Mouse (Mus musculus): ENCODE measurements around the gene Gins2. TPM values are rescaled to one million over a fixed set of nuclear protein-coding genes. Genes with fewer than 3 reads are reported as not detected.

Gene Gins2
- 111 and 113 TPM in 2 replicates for polyA plus RNA-seq (2016; fragmentation: Nextera tagmentation; extraction: Ambion mirVana)

DNA sequence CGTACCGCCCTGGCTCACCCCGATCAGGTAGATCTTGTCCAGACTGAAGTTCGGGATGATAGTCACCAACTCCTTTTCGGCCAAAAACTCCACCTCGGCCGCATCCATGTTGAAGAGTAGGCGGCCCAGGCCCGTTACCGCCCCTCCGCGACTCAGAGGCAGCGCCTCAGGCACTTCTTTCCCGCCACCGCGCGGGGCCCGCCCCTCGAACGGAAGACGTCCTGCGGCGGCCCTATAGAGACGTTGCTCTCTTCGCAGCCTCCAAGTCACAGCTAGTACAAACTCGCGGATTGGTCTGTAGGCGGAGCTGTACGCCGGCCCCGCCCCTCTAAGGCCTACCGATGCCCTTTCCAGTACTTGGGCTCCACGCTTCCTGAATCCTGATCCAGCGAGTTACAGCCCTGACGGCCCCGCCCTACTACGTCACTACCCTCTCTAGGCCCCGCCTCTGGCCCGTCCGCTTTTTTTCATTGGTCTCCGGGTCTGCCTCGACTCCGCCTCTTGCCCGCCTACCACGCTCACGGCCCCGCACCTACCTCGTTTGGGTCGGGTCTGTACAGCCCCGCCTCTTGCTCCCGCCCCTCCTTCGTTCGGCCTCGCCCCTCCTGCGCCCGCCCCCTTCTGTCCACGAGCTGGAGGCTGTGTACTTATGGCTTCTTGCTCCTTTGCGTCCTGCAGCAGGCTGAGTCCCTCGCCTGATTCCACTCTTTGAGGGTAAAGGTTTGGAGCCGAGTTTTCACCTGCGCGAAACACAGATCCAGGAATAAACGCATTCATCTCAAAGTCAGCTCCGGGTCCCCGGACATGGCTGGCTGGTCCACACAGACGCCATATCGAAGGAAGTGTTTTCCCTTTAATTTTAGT, at the start of gene Gins2:
Gene Gins2, minus strand, starts transcription at position 397 of the 864 bp plus-strand sequence.
- H3K27me3 ChIP-seq = no peaks in the 10 kb centered on the region
- peaks cover 18% of the 10 kb centered on the region; the same call in 1 of the 2 replicates for H3K4me1 ChIP-seq (replicated peaks)
- peak within 1 kb of the TSS; percentile 81 for H3K9ac ChIP-seq (replicated peaks)
- under 1% methylated on average over 67 of the region's 67 CpGs for WGBS
- peaks cover 29% of the 10 kb centered on the region for H3K36me3 ChIP-seq
- ATAC-seq (ENCODE audit: insufficient number of reproducible peaks, insufficient read depth, low FRiP score, low TSS enrichment, low read depth) = peak; percentile 99
- H3K4me2 ChIP-seq = peak within 1 kb of the TSS; percentile 90
- H3K27ac ChIP-seq = peak within 1 kb of the TSS; percentile 85
- peak within 1 kb of the TSS; percentile 83 for H3K4me3 ChIP-seq (replicated peaks)
- no peaks in the 10 kb centered on the region for H3K9me3 ChIP-seq

DNA sequence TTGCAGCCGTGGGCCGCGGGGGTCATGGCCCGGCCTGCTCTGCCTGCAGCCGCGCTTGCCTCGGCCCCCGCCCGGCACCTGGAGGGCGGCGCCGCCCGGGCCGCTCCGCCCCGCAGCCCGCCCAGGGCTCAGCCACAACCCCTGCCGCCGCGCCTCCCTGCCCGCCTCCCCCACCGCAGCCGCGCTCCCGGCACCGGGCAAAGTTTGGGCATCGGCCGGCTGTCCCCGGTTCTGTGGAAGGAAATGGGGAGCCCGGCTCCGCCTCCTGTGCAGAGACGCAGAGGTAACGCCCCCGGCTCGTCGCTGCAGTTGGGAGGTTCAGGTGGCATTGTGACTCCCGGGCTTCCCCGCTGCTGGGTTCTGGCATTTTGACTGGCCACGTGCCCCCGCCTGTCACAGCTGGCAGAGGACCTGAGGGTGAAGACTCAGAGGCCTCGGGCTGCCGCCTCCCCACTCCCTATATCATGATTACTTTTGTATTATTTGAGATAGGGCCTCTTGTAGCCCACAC, 45.3 kb upstream of the Gins2 start:
- peaks cover 26% of the 10 kb centered on the region for H3K4me1 ChIP-seq (replicated peaks)
- H3K4me2 ChIP-seq = peak overlapping the region; percentile 99
- peak overlapping the region; percentile 80 for H3K9ac ChIP-seq (replicated peaks)
- 2% methylated on average over 40 of the region's 42 CpGs for WGBS
- H3K27me3 ChIP-seq = peaks cover 38% of the 10 kb centered on the region
- H3K9me3 ChIP-seq = peaks cover 7% of the 10 kb centered on the region
- no peak overlapping the region for H3K27ac ChIP-seq
- no peaks in the 10 kb centered on the region; the same call in 1 of the 2 replicates for H3K36me3 ChIP-seq
- no peak; the same call in 1 of the 2 replicates for ATAC-seq (ENCODE audit: insufficient number of reproducible peaks, insufficient read depth, low FRiP score, low TSS enrichment, low read depth)
- H3K4me3 ChIP-seq (replicated peaks) = peak overlapping the region; percentile 74

- Histone ChIP-seq H3K4me1 (replicated peaks) (peaks cover 26% of the 10 kb centered on the region), H3K9me3 (peaks cover 7% of the 10 kb centered on the region), H3K27ac (no peak overlapping the region), H3K4me3 (replicated peaks) (peak overlapping the region; percentile 74), H3K4me2 (peak overlapping the region; percentile 99), H3K27me3 (peaks cover 38% of the 10 kb centered on the region), H3K9ac (replicated peaks) (peak overlapping the region; percentile 80), H3K36me3 (no peaks in the 10 kb centered on the region; the same call in 1 of the 2 replicates)
- WGBS = under 1% methylated on average over 43 of the region's 44 CpGs
- peak; percentile 35; the same call in 1 of the 2 replicates for ATAC-seq (ENCODE audit: insufficient number of reproducible peaks, insufficient read depth, low FRiP score, low TSS enrichment, low read depth)
These were observed 44.7 kb upstream of the Gins2 start for GRCm38 (mm10) chr8:120633665-120634271.

DNA sequence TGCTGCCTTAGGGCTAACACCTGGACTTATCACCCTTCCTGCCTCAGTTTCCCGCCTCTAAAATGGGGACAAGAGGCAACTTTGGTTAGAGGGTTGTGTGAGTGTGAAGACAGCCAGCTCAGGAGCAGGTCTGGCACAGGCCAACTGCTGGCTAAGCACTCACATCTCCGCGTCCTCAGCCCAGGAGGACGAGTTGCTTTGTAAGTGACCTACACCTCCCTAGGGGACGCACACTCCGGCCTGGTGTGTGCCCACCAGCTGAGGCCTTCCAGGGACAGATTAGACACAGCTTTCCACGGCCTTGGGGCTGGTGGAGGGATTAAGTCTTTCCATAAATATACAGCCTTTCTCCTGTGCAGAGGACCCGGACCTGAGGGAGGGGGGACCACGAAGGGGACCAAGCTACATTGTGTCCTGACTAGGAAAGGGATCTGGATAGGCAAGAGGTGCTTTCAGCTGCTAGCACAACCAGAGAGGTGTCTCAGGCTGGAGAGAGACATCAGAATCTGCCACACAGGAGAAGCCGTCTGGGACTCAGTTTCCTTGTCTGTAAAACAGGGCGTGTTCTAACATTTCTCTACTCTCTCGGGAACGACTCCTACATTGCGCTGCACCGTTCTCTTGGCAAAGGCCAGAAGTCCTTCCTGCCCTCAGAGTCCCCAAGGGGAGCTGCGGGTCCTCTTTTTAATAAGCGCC, 44.0 kb upstream of the Gins2 start:
- Histone ChIP-seq H3K9ac (replicated peaks) (peak overlapping the region; percentile 80; the same call in 1 of the 2 replicates), H3K36me3 (no peaks in the 10 kb centered on the region; the same call in 1 of the 2 replicates), H3K27me3 (peaks cover 38% of the 10 kb centered on the region), H3K4me3 (replicated peaks) (peak overlapping the region; percentile 74), H3K9me3 (peaks cover 7% of the 10 kb centered on the region), H3K27ac (no peak overlapping the region), H3K4me2 (peak overlapping the region; percentile 99), H3K4me1 (replicated peaks) (peaks cover 26% of the 10 kb centered on the region)
- no peak for ATAC-seq (ENCODE audit: insufficient number of reproducible peaks, insufficient read depth, low FRiP score, low TSS enrichment, low read depth)
- WGBS = 33% methylated on average over 17 of the region's 17 CpGs

DNA sequence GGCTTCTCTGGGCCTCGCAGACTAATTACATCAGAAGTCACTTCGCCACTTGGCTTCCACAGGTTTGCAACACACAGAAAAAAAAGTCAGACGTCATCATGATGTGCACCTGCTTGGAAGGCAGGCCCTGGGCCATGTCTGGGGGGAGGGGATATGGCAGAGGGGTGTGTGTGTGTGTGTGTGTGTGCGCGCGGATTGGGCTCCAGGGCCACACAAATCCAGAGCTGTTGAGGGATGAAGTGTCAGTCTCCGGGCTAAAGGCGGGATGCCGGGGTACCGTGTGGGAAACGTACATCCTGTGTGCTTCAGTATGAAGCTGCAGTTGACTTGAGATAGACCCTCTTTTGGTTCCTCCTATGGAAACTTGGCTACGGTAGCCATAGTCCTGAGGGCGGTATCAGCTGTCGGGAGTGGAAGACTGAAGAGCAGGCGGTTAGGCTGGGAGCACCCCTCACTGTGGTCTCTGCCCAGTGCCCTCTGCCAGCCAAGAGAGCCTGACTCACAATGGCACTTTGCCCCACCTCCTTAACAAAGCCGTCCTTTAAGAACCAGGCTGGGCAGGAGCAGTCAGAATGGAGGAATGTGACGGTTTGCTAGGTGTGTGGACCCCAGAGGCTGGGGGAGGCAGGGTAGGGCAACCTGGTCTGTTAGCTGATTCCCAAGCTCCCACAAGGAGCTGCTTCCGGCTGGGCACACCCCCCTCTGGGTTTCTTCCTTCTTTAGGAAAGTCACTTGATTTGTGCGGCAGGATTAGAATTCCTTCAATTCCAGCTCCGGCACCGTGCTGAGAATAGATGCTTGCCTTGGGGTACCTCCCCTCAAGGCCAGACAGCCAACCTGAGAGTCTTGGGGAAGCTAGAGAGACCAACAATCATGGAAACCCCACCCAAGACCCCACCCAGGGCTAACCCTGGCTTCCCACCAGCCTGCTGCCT, 42.6 kb upstream of the Gins2 start:
- H3K27me3 ChIP-seq = peaks cover 38% of the 10 kb centered on the region
- H3K9ac ChIP-seq (replicated peaks) = no peak overlapping the region
- H3K27ac ChIP-seq = no peak overlapping the region
- 80% methylated on average over 21 of the region's 21 CpGs for WGBS
- H3K36me3 ChIP-seq = no peaks in the 10 kb centered on the region; the same call in 1 of the 2 replicates
- peaks cover 7% of the 10 kb centered on the region for H3K9me3 ChIP-seq
- ATAC-seq (ENCODE audit: insufficient number of reproducible peaks, insufficient read depth, low FRiP score, low TSS enrichment, low read depth) = no peak
- no peak overlapping the region for H3K4me2 ChIP-seq
- H3K4me3 ChIP-seq (replicated peaks) = no peak overlapping the region
- peaks cover 26% of the 10 kb centered on the region for H3K4me1 ChIP-seq (replicated peaks)

- Histone ChIP-seq H3K9me3 (peaks cover 7% of the 10 kb centered on the region), H3K27ac (no peak overlapping the region), H3K4me3 (replicated peaks) (no peak overlapping the region), H3K27me3 (peaks cover 38% of the 10 kb centered on the region), H3K4me1 (replicated peaks) (peaks cover 26% of the 10 kb centered on the region), H3K36me3 (no peaks in the 10 kb centered on the region; the same call in 1 of the 2 replicates), H3K9ac (replicated peaks) (no peak overlapping the region), H3K4me2 (no peak overlapping the region)
- 36% methylated on average over 6 of the region's 6 CpGs for WGBS
- no peak for ATAC-seq (ENCODE audit: insufficient number of reproducible peaks, insufficient read depth, low FRiP score, low TSS enrichment, low read depth)
These were observed 41.7 kb upstream of the Gins2 start for GRCm38 (mm10) chr8:120630848-120631247.

DNA sequence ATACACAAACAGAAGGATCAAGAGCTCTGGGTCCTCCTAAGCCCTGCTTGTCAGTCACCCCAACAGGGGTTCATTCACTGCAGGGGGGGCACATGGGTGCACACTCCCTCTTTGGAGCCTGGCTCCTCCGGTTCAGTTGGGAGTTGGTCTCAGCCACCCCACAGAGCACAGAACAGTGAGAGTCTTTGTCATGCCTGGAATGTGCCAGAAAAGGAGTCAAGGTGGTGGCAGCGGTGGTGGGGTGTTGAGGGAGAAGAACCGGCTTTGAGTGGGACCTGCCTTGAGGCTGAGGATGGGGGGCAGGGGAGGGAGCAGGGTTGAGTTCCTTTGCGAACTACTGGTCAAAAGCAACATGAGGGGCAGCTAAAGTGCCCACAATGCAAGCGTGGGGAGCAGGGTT, 40.9 kb upstream of the Gins2 start:
- Histone ChIP-seq H3K27me3 (peaks cover 33% of the 10 kb centered on the region), H3K36me3 (no peaks in the 10 kb centered on the region; the same call in 1 of the 2 replicates), H3K4me1 (replicated peaks) (peaks cover 26% of the 10 kb centered on the region), H3K27ac (no peak overlapping the region), H3K9me3 (peaks cover 7% of the 10 kb centered on the region), H3K4me2 (no peak overlapping the region), H3K9ac (replicated peaks) (no peak overlapping the region), H3K4me3 (replicated peaks) (no peak overlapping the region)
- no peak for ATAC-seq (ENCODE audit: insufficient number of reproducible peaks, insufficient read depth, low FRiP score, low TSS enrichment, low read depth)
- WGBS = 55% methylated on average over 5 of the region's 5 CpGs

GRCm38 (mm10) chr8:120627298-120627697, 38.2 kb upstream of the Gins2 start:
- ATAC-seq (ENCODE audit: insufficient number of reproducible peaks, insufficient read depth, low FRiP score, low TSS enrichment, low read depth) = no peak

DNA sequence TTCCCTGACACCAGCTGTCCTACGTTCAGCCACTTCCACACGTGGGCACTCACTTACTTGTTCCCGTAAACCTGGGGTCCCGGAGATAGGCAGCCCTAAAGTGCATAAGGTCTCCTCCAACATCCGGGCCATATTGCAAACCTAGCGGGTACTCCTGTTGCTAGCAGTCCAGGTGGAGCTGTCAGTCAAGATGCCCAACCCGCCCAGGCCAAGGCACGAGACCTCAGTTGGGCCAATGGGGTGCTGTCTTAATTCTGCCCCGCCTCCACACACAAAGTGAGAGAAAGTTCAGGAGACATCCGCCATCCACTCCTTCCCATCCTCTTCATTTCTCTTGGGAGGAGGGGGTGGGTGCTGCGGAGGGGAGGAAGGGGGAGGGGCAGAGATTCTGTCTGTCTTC, 37.4 kb upstream of the Gins2 start:
- WGBS = 57% methylated on average over 11 of the region's 11 CpGs

More at GRCm38 (mm10) chr8:120627298-120627697, 38.2 kb upstream of the Gins2 start:
- Histone ChIP-seq H3K4me1 (replicated peaks) (peaks cover 14% of the 10 kb centered on the region; the same call in 1 of the 2 replicates), H3K9me3 (peaks cover under 1% of the 10 kb centered on the region), H3K36me3 (no peaks in the 10 kb centered on the region), H3K27me3 (peaks cover 6% of the 10 kb centered on the region), H3K9ac (replicated peaks) (no peak overlapping the region), H3K4me3 (replicated peaks) (no peak overlapping the region), H3K27ac (no peak overlapping the region), H3K4me2 (no peak overlapping the region)
- 91% methylated on average over 5 of the region's 5 CpGs for whole genome bisulfite sequencing

DNA sequence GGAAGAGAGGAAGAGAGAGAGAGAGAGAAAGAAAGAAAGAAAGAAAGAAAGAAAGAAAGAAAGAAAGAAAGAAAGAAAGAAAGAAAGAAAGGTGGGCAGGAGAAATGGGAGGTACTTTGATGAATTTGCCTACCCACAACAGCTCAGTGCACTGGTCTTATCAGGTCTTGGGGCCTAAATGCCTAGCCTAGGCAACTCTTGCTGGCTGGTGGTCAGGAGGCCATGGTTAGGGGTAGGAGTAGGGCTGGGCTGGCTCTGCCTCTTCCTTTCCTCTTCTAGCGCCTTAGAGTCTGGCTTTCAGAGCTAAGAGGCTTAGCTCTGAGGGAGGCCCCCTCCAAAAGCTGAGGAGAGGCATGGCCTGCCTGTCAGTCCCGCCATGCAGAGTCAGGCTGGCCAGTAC, 34.5 kb upstream of the Gins2 start:
- Histone ChIP-seq H3K9ac (replicated peaks) (no peak overlapping the region), H3K4me2 (no peak overlapping the region), H3K4me3 (replicated peaks) (no peak overlapping the region), H3K27ac (no peak overlapping the region), H3K4me1 (replicated peaks) (0 out of 2 replicates have a peak, but pooled peaks cover 11% of the 10 kb centered on the region), H3K27me3 (no peaks in the 10 kb centered on the region; the same call in 1 of the 2 replicates), H3K36me3 (no peaks in the 10 kb centered on the region), H3K9me3 (no peaks in the 10 kb centered on the region)
- 26% methylated on average over 2 of the region's 2 CpGs for WGBS
- ATAC-seq (ENCODE audit: insufficient number of reproducible peaks, insufficient read depth, low FRiP score, low TSS enrichment, low read depth) = no peak

More for the DNA sequence above, 37.4 kb upstream of the Gins2 start:
- peaks cover 6% of the 10 kb centered on the region; the same call in 1 of the 2 replicates for H3K27me3 ChIP-seq
- no peak overlapping the region for H3K9ac ChIP-seq (replicated peaks)
- H3K27ac ChIP-seq = no peak overlapping the region
- no peaks in the 10 kb centered on the region for H3K9me3 ChIP-seq
- H3K4me3 ChIP-seq (replicated peaks) = no peak overlapping the region
- H3K4me1 ChIP-seq (replicated peaks) = peaks cover 15% of the 10 kb centered on the region; the same call in 1 of the 2 replicates
- no peaks in the 10 kb centered on the region for H3K36me3 ChIP-seq
- no peak for ATAC-seq (ENCODE audit: insufficient number of reproducible peaks, insufficient read depth, low FRiP score, low TSS enrichment, low read depth)
- no peak overlapping the region for H3K4me2 ChIP-seq

Measured in limb, embryonic 12.5 days (tissue).